Mouse (Mus musculus): ENCODE results near the gene Inpp5b. TPM values are rescaled to one million over a fixed set of nuclear protein-coding genes. Genes with fewer than 3 reads are reported as not detected.
"Not testable (repeated sequence)": the region's sequence is repeated elsewhere in the genome, so short reads cannot be mapped to it uniquely, and the experiment has no call there.

Gene Inpp5b
- polyA plus RNA-seq, 1 experiment, result 26.9 TPM

DNA sequence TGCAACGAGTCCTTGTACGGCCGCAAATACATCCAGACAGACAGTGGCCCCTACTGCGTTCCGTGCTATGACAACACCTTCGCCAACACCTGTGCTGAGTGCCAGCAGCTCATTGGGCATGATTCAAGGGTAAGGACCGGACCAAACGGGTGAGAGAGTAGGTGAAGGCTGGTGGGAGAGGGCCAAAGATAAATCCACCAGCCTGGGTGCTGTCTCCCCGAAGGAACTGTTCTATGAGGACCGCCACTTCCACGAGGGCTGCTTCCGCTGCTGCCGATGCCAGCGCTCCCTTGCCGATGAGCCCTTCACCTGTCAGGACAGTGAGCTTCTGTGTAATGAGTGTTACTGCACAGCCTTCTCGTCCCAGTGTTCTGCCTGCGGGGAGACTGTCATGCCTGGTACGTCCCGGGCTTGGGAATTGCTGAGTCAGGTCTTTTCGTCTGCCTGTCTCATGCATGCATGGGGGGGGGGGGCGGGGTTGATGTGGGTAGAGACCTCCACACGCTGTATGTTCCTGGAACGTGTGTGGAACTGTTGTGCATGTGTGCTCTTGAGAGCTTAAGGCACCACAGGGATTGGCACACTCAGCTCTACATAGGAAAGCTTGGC lies 35.9 kb upstream of the Inpp5b start:
- Histone ChIP-seq H3K36me3 (ENCODE audit: control insufficient read depth, insufficient read depth, low read length) (no peaks in the 10 kb centered on the region), H3K4me3 (ENCODE audit: control insufficient read depth, low read depth, low read length) (no peak overlapping the region), H3K27me3 (ENCODE audit: control insufficient read depth, insufficient read depth, low read length) (no peaks in the 10 kb centered on the region), H3K27ac (ENCODE audit: control insufficient read depth, insufficient read depth, low read depth, low read length) (no peak overlapping the region), H3K4me1 (ENCODE audit: control insufficient read depth, insufficient read depth, low read length) (peaks cover 9% of the 10 kb centered on the region)
- TF ChIP-seq CTCF (IDR thresholded peaks at IDR 0.05; ENCODE audit: control insufficient read depth, insufficient read depth, insufficient replicate concordance, low read depth, low read length) (no peak), POLR2A (IDR thresholded peaks at IDR 0.05; ENCODE audit: control insufficient read depth, low read depth, low read length) (no peak)

DNA sequence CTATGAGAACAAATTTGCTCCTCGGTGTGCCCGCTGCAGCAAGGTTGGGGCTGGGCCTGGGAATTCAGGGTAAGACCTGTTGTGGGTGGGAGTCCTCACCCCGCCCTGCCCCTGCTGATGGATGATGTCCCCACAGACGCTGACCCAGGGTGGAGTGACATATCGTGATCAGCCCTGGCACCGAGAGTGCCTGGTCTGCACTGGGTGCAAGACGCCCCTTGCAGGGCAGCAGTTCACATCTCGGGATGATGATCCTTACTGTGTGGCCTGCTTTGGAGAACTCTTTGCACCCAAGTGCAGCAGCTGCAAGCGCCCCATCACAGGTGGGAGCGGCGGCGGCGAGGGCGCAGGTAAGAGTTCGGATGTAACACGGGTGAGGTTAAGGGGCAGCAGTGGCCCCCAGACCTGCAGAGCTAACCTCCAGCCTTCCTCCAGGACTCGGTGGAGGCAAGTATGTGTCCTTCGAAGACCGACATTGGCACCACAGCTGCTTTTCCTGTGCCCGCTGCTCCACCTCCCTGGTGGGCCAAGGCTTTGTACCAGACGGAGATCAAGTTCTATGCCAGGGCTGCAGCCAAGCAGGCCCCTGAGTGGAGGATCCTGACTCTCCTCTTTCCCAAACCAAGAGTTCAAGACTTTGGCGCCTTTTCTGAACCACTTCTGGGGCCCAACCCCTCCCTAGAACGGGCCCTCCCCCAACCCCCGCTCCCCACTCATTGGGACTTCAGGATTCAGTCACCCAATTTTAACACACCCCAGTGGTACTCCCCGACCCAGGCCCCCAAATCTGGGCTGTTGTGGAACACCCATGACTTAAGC lies 34.1 kb upstream of the Inpp5b start:
- H3K4me3 ChIP-seq (ENCODE audit: control insufficient read depth, low read depth, low read length); H3K27me3 ChIP-seq (ENCODE audit: control insufficient read depth, insufficient read depth, low read length); H3K4me1 ChIP-seq (ENCODE audit: control insufficient read depth, insufficient read depth, low read length): not testable (repeated sequence)

DNA sequence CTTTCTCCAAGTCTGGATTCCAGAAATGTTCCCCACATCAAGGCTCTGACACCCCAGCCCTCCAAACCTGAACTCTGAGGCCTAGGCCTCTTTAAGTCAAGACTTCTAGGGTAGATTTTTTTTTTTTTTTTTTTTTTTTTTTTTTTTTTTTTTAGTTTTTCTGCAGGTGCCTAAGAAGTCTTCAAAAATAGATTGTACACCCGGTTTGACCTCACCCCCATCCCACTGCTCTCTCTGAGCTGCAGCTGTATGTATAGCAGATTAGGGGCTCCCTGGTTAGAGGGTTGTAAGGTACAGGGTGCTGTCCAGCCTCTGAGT lies 33.5 kb upstream of the Inpp5b start:
- not testable (repeated sequence) for H3K27me3 ChIP-seq (ENCODE audit: control insufficient read depth, insufficient read depth, low read length); H3K4me3 ChIP-seq (ENCODE audit: control insufficient read depth, low read depth, low read length); H3K36me3 ChIP-seq (ENCODE audit: control insufficient read depth, insufficient read depth, low read length); H3K27ac ChIP-seq (ENCODE audit: control insufficient read depth, insufficient read depth, low read depth, low read length); H3K4me1 ChIP-seq (ENCODE audit: control insufficient read depth, insufficient read depth, low read length)

More for the DNA sequence above, 34.1 kb upstream of the Inpp5b start:
- not testable (repeated sequence) for H3K27ac ChIP-seq (ENCODE audit: control insufficient read depth, insufficient read depth, low read depth, low read length); H3K36me3 ChIP-seq (ENCODE audit: control insufficient read depth, insufficient read depth, low read length)

DNA sequence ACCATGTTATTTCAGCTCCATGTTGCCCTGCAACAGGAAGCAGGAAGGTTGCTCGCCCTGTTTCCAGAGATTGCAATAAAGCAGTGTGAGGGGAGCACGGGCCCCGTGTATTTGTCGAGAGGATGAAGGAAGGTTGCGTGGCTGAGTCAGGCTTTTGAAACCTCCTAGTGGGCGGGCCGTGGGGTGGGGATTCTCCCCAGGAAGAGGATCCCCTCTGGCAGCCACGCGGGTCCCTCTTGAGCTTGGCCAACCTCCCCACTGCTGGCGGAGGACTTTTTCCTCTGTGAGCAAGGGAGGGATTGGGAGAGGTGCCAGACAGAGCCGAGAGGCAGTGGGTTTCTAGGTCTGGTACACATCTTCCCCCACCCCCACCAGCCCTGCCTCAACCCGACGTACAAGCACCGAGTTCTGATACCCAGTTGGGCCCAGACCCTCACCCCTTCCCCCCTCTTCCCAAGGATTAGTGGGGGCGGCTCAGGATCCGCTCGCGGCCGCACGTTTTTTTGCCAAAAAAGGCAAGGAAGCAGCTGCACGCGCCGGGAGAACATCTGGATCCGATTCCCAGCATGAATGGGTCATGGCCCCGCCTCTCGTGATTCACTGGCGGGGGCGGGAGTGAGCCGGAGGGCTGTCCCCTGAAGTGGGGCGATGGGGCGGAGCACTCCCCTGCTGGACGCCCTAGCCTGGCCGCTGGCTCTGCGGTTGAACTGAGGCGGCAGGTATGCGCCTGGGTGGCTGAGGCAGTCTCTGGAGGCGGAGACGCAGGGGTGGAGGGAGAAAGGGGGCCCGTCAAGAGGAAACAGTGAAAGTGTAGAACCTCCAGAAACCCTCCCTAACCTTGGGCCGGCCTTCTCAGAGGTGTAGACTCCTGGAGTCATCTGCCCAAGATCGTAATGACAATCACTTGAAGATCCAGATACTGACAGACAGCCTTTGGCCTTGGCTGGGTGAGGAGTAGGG lies 32.9 kb upstream of the Inpp5b start:
- peak overlapping the region; percentile 70 for H3K27ac ChIP-seq (ENCODE audit: control insufficient read depth, insufficient read depth, low read depth, low read length)
- TF ChIP-seq CTCF (IDR thresholded peaks at IDR 0.05; ENCODE audit: control insufficient read depth, insufficient read depth, insufficient replicate concordance, low read depth, low read length) (no peak), POLR2A (IDR thresholded peaks at IDR 0.05; ENCODE audit: control insufficient read depth, low read depth, low read length) (peak; percentile 26; the same call in 1 of the 2 replicates)
- no peaks in the 10 kb centered on the region for H3K27me3 ChIP-seq (ENCODE audit: control insufficient read depth, insufficient read depth, low read length)
- peaks cover 2% of the 10 kb centered on the region; the same call in 1 of the 2 replicates for H3K4me1 ChIP-seq (ENCODE audit: control insufficient read depth, insufficient read depth, low read length)
- H3K4me3 ChIP-seq (ENCODE audit: control insufficient read depth, low read depth, low read length), result peak overlapping the region; percentile 60
- no peaks in the 10 kb centered on the region for H3K36me3 ChIP-seq (ENCODE audit: control insufficient read depth, insufficient read depth, low read length)

DNA sequence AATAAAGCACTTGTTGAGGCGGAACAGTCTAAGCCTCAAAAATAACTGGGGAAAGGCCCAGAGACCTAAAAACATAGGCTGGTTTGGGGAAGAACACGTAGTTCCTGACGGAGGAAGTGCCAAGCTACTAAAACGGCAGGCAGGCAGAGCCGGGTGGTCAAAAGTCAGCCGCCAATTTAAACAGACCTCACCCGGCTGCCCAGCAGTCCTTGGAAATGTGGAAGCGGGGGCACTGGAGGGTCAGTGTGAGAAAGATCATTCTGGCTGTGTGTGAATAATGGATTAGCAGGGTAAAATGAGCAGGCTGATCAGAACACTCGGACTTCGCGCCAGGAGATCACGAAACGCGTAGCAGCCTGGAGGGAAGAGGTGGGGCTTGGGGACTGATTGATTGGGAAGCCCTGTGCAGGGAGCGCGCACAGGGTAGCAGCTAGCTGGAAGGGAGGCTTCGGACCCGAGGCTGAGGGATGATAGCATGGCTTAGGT lies 31.6 kb upstream of the Inpp5b start:
- Histone ChIP-seq H3K4me3 (ENCODE audit: control insufficient read depth, low read depth, low read length) (peak overlapping the region; percentile 39), H3K36me3 (ENCODE audit: control insufficient read depth, insufficient read depth, low read length) (no peaks in the 10 kb centered on the region), H3K4me1 (ENCODE audit: control insufficient read depth, insufficient read depth, low read length) (peaks cover 5% of the 10 kb centered on the region), H3K27me3 (ENCODE audit: control insufficient read depth, insufficient read depth, low read length) (no peaks in the 10 kb centered on the region), H3K27ac (ENCODE audit: control insufficient read depth, insufficient read depth, low read depth, low read length) (peak overlapping the region; percentile 73)
- no peak for TF ChIP-seq CTCF (IDR thresholded peaks at IDR 0.05; ENCODE audit: control insufficient read depth, insufficient read depth, insufficient replicate concordance, low read depth, low read length)
- TF ChIP-seq POLR2A (IDR thresholded peaks at IDR 0.05; ENCODE audit: control insufficient read depth, low read depth, low read length), result no peak

DNA sequence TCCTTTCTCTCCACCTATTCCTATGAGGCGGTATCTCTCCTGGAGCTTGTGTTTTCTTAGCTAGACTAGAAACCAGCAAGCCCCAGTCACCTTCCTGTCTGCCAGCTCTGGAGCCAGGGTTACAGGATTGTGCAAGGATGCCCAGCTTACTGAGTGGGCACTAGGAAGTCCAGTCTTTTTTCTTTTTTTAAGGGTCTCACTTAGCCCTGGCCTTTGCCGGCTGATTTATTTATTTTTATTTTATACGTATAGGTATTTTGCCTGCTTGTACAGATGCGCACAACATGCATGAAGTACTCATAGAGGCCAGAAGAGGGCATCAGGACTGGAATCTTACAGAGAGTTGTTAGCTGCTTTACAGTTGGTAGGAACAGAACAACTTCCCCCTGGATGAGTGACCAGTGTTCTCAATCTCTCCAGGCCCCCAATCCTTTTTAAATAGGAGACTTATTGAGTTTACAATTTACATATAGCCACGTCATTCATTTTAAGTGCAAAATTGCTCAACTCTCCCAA lies 30.8 kb upstream of the Inpp5b start:
- Histone ChIP-seq H3K27me3 (ENCODE audit: control insufficient read depth, insufficient read depth, low read length) (no peaks in the 10 kb centered on the region), H3K27ac (ENCODE audit: control insufficient read depth, insufficient read depth, low read depth, low read length) (no peak overlapping the region), H3K4me3 (ENCODE audit: control insufficient read depth, low read depth, low read length) (no peak overlapping the region), H3K36me3 (ENCODE audit: control insufficient read depth, insufficient read depth, low read length) (no peaks in the 10 kb centered on the region), H3K4me1 (ENCODE audit: control insufficient read depth, insufficient read depth, low read length) (peaks cover 5% of the 10 kb centered on the region)
- TF ChIP-seq POLR2A (IDR thresholded peaks at IDR 0.05; ENCODE audit: control insufficient read depth, low read depth, low read length), result no peak
- no peak for TF ChIP-seq CTCF (IDR thresholded peaks at IDR 0.05; ENCODE audit: control insufficient read depth, insufficient read depth, insufficient replicate concordance, low read depth, low read length)

DNA sequence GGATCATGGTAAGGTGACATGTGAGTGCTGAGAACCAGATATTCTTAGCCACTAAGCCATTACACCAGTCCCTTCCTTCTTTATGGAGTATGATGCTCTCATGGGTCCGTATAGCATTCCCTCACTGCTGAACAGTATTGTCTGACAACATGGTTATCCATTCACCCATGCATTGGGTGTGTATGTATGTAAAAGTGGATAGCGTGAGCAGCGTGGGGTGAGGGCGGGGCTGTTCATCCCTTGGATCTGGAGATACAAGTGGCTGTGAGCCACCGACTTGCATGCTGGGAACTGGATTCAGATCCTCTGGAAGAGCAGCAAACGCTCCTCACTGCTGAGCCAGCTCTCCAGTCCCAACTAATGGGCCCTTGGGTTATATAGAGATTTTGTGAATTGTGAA lies 29.0 kb upstream of the Inpp5b start:
- H3K27me3 ChIP-seq (ENCODE audit: control insufficient read depth, insufficient read depth, low read length), result no peaks in the 10 kb centered on the region
- TF ChIP-seq POLR2A (IDR thresholded peaks at IDR 0.05; ENCODE audit: control insufficient read depth, low read depth, low read length) (no peak), CTCF (IDR thresholded peaks at IDR 0.05; ENCODE audit: control insufficient read depth, insufficient read depth, insufficient replicate concordance, low read depth, low read length) (no peak)
- H3K4me1 ChIP-seq (ENCODE audit: control insufficient read depth, insufficient read depth, low read length), result peaks cover 5% of the 10 kb centered on the region
- no peak overlapping the region for H3K27ac ChIP-seq (ENCODE audit: control insufficient read depth, insufficient read depth, low read depth, low read length)
- no peak overlapping the region for H3K4me3 ChIP-seq (ENCODE audit: control insufficient read depth, low read depth, low read length)
- no peaks in the 10 kb centered on the region; the same call in 1 of the 2 replicates for H3K36me3 ChIP-seq (ENCODE audit: control insufficient read depth, insufficient read depth, low read length)

DNA sequence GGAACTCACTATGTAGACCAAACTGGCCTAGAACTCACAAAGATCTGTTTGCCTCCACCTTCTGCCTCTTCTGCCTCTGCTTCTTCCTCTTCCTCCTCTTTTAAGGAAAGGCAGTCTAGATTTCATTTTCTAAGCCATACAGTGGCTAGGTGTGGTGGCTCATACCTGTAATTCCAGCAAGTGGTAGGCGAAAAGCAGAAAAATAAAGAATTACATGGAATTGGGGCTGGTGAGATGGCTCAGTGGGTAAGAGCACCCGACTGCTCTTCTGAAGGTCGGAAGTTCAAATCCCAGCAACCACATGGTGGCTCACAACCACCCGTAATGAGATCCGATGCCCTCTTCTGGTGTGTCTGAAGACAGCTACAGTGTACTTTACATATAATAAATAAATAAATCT lies 27.8 kb upstream of the Inpp5b start:
- H3K4me3 ChIP-seq (ENCODE audit: control insufficient read depth, low read depth, low read length); H3K27me3 ChIP-seq (ENCODE audit: control insufficient read depth, insufficient read depth, low read length); H3K4me1 ChIP-seq (ENCODE audit: control insufficient read depth, insufficient read depth, low read length); H3K36me3 ChIP-seq (ENCODE audit: control insufficient read depth, insufficient read depth, low read length); H3K27ac ChIP-seq (ENCODE audit: control insufficient read depth, insufficient read depth, low read depth, low read length): not testable (repeated sequence)

Measured in testis, adult 2 months (tissue).